Mouse (Mus musculus) G1E (cell line): Measurements from ENCODE around the gene Prr15l.

Source experiments
- CTCF ChIP-seq: IDR thresholded peaks from 2 replicates; pipeline ENCODE4 v1.5.1; 2012; ENCODE audit warnings: low read depth, low read length, inconsistent platforms, mixed read lengths
- GATA1 ChIP-seq: IDR thresholded peaks from 2 replicates; pipeline ENCODE4 v1.6.1; 2012; ENCODE audit warnings: borderline replicate concordance, low read length, inconsistent platforms, mixed read lengths
- GATA2 ChIP-seq: IDR thresholded peaks from 2 replicates; pipeline ENCODE4 v1.6.1; 2012; ENCODE audit warnings: low read depth, low read length, inconsistent platforms, borderline replicate concordance
- POLR2AphosphoS5 ChIP-seq: IDR thresholded peaks from 2 replicates; pipeline ENCODE4 v1.6.1; 2012; ENCODE audit warnings: low read depth, low read length, inconsistent platforms; ENCODE audit not compliant: insufficient replicate concordance
- TAL1 ChIP-seq: conservative IDR thresholded peaks from 2 replicates; pipeline ENCODE4 v1.6.1; 2012; ENCODE audit warnings: low read depth, low read length, inconsistent platforms, mixed read lengths

GRCm38 (mm10) chr11:96947849-96948248 lies 19.9 kb downstream of the Prr15l start:
- TF ChIP-seq CTCF, result no peak
- no peak; the same call in 1 of the 2 replicates for TF ChIP-seq POLR2AphosphoS5
- TF ChIP-seq GATA1, result no peak
- TF ChIP-seq TAL1, result peak; percentile 99
- peak; percentile 63; the same call in 1 of the 2 replicates for TF ChIP-seq GATA2
